Mouse (Mus musculus) liver, embryonic 14.5 days (tissue): ENCODE results near the gene Hist1h2an.

Experiments
- CTCF ChIP-seq: IDR thresholded peaks from 2 replicates; pipeline ENCODE4 v1.5.1; 2016; ENCODE audit warnings: antibody characterized with exemption, low read depth, control low read depth
- EP300 ChIP-seq: IDR thresholded peaks from 2 replicates; pipeline ENCODE4 v1.6.1; 2016; ENCODE audit warnings: antibody characterized with exemption, low read depth

GRCm38 (mm10) chr13:21783255-21783617, 3.8 kb downstream of the Hist1h2an start, which contains the start of gene Hist1h3i:
- no peak for TF ChIP-seq CTCF
- TF ChIP-seq EP300: peak; percentile 70
